Mouse (Mus musculus): ENCODE measurements around the gene Fam133b.
"Not testable (repeated sequence)": the region's sequence is repeated elsewhere in the genome, so short reads cannot be mapped to it uniquely, and the experiment has no call there.

Gene Fam133b

GRCm38 (mm10) chr5:3596399-3596766 is 52.8 kb downstream of the Fam133b start, which contains the start of gene Rbm48:
TSS of gene Rbm48 (minus strand) at chr5:3596585.
- in situ Hi-C loops (cut with MboI, MseI), result no loop called here

DNA sequence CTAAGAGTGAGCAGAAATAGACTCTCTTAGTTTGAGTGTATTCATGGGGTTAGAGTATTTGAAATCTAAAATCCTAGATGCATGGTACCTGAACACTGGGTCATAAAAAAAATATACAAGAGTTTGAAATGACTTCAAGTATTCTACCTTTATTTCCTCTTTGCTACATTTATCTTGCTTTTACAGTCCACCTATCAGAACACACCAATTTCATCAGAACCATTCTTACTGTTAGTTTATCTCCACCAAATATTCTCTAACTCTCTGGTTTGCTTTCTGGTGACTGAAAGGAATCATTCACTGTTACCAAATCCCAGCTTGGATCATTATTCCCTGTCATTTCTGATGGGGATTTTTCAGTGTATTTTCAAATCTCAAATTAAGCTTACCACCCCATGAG is 53.5 kb downstream of the Fam133b start:
- in situ Hi-C loops (cut with MboI, MseI), result no loop called here

GRCm38 (mm10) chr5:3598766-3599165 is 55.1 kb downstream of the Fam133b start:
- in situ Hi-C loops (cut with MboI, MseI), result no loop called here

GRCm38 (mm10) chr5:3600298-3600697 is 56.7 kb downstream of the Fam133b start:
- in situ Hi-C loops (cut with MboI, MseI), result no loop called here

DNA sequence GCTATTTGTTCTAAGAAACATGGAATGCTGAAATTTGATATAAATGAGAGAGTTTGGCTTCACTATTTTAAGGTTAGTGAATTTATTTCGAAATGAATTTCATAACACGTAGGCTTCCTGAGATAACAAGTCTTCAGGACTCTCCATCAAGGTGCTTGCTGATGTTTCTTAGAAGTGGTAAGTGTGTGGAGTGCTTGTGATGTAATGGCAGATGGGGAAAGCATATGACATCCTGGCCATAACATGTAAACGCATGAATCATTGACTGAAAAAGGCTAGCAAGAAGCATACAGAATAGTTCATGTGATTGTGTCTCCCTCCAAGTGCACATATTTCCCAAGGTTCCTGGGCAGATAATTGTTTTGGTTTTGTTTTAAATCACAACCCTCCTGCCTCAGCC is 57.2 kb downstream of the Fam133b start:
- in situ Hi-C loops (cut with MboI, MseI), result no loop called here

DNA sequence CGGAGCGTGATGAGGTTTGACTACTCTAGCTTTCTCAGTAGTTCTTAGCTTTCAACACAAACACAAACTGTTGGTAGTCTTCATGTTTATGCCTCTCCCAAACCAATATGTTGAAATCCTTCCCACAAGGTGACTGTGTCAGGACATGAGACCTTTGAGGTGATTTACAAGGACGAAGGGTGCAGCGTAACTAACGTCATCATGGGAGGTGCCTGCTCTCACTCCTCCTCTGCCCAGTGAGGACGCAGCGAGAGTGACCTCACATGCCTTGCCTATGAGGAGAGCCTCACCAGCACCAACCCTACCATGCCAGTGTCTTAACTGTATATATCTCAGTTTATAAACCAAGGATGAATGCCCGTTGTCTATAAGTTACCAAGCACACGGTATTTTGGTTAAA is 63.5 kb downstream of the Fam133b start:
- in situ Hi-C loops (cut with MboI, MseI), result no loop called here

DNA sequence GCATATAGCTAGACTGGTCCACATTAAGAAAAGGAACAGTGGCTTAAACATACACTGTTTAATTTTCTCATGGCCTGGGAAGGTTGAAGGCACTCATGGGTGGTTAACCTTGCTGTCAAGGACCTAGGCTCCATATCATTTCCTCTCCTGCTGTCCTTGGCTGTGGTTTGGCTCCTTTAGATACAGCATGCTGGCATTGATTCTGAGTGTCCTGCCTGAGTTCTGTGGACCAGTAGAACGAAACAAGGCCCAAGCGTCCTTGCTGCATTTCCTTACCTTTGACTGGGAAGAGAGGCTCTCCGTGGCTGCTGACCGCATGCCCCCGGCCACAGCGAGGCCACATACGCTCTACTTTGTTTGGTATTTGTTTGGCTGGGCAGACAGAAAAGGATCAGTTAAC is 65.6 kb downstream of the Fam133b start:
- in situ Hi-C loops (cut with MboI, MseI), result no loop called here

DNA sequence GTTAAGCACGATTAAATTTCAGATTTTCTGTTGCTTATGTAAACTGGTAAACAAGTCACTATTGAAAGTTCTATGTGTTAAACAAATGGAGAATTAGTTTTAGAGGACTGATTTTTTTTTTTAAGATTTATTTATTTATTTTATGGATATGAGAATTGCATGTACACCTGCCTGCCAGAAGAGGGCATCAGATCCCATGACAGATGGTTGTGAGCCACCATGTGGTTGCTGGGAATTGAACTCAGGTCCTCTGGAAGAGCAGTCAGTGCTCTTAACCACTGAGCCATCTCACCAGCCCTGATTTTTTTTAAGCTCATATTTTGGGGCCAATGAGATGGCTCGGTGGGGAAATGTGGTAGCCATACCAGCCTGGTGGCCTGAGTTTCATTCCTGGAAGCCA is 68.2 kb downstream of the Fam133b start:
- in situ Hi-C loops (cut with MboI, MseI), result not testable (repeated sequence)

Measured in regulatory T cell (primary cell).